Mouse (Mus musculus) limb, embryonic 10.5 days (tissue): Measurements from ENCODE around the gene Tcf3. TPM values are rescaled to one million over a fixed set of nuclear protein-coding genes. Genes with fewer than 3 reads are reported as not detected.

Experiments
- DNase-seq: peaks from one replicate; pipeline ENCODE4 v3.0.0-alpha.2; 2017; ENCODE audit warnings: low spot score
- H3K27ac ChIP-seq: fragments of 300-500 bp; sonication (generic); 2 replicates; pipeline ENCODE4 v1.5.1; 2016; ENCODE audit warnings: mild to moderate bottlenecking
- H3K27me3 ChIP-seq: fragments of 300-500 bp; sonication (generic); 2 replicates; pipeline ENCODE4 v1.6.1; 2016; ENCODE audit warnings: low read depth, mild to moderate bottlenecking; ENCODE audit not compliant: poor library complexity, severe bottlenecking
- H3K36me3 ChIP-seq: fragments of 300-500 bp; sonication (generic); 2 replicates; pipeline ENCODE4 v1.6.1; 2016; ENCODE audit warnings: mild to moderate bottlenecking, moderate library complexity
- H3K4me1 ChIP-seq: fragments of 300-500 bp; sonication (generic); 2 replicates; pipeline ENCODE4 v1.6.1; 2016
- H3K4me3 ChIP-seq: fragments of 300-500 bp; sonication (generic); 2 replicates; pipeline ENCODE4 v1.5.1; 2016; ENCODE audit warnings: mild to moderate bottlenecking, moderate library complexity
- H3K9me3 ChIP-seq: fragments of 300-500 bp; sonication (generic); replicated peaks from 2 replicates; pipeline ENCODE4 v1.6.1; 2016; ENCODE audit warnings: mild to moderate bottlenecking
- WGBS: fragments of 180-500 bp; shearing (Covaris S2); methylation state at CpG from one replicate; pipeline ENCODE4 v1.1.7; 2016; 5-methylcytosine and 5-hydroxymethylcytosine counted together
- polyA plus RNA-seq: library from polyadenylated mRNA; unstranded; fragments of >200 nt; fragmentation: Nextera tagmentation; extraction: Ambion mirVana; gene quantifications from 2 replicates; pipeline ENCODE4 v1.2.1, GENCODE M21; 2016

Gene Tcf3
- polyA plus RNA-seq, 1 experiment from 2014 or later, result 283 TPM

GRCm38 (mm10) chr10:80418311-80418710 is 15.1 kb downstream of the Tcf3 start:
- H3K4me3 ChIP-seq, result no peak overlapping the region
- H3K9me3 ChIP-seq, result no peaks in the 10 kb centered on the region
- no peak for DNase-seq
- peaks cover 100% of the 10 kb centered on the region for H3K36me3 ChIP-seq
- H3K27me3 ChIP-seq, result no peaks in the 10 kb centered on the region
- WGBS, result 86% methylated on average over 3 of the region's 3 CpGs
- H3K4me1 ChIP-seq, result no peaks in the 10 kb centered on the region
- H3K27ac ChIP-seq, result no peak overlapping the region

GRCm38 (mm10) chr10:80417841-80418240 is 15.6 kb downstream of the Tcf3 start:
- DNase-seq, result no peak
- Histone ChIP-seq H3K4me1 (no peaks in the 10 kb centered on the region), H3K9me3 (no peaks in the 10 kb centered on the region), H3K36me3 (peaks cover 100% of the 10 kb centered on the region), H3K27me3 (no peaks in the 10 kb centered on the region), H3K4me3 (no peak overlapping the region), H3K27ac (no peak overlapping the region)
- 96% methylated on average over 1 of the region's 1 CpGs for WGBS

GRCm38 (mm10) chr10:80417371-80417770 is 16.1 kb downstream of the Tcf3 start:
- no peak for DNase-seq
- Histone ChIP-seq H3K4me1 (no peaks in the 10 kb centered on the region), H3K9me3 (no peaks in the 10 kb centered on the region), H3K27ac (no peak overlapping the region), H3K4me3 (no peak overlapping the region), H3K27me3 (no peaks in the 10 kb centered on the region), H3K36me3 (peaks cover 100% of the 10 kb centered on the region)
- 94% methylated on average over 10 of the region's 10 CpGs for WGBS

- Histone ChIP-seq H3K27me3 (no peaks in the 10 kb centered on the region), H3K36me3 (peaks cover 100% of the 10 kb centered on the region), H3K4me1 (no peaks in the 10 kb centered on the region), H3K4me3 (peak overlapping the region; percentile 11; the same call in 1 of the 2 replicates), H3K27ac (no peak overlapping the region), H3K9me3 (no peaks in the 10 kb centered on the region)
- DNase-seq, result no peak
- WGBS, result 93% methylated on average over 7 of the region's 7 CpGs
These were observed 17.9 kb downstream of the Tcf3 start for GRCm38 (mm10) chr10:80415566-80415965.

- no peak for DNase-seq
- Histone ChIP-seq H3K27ac (no peak overlapping the region), H3K4me3 (no peak overlapping the region), H3K27me3 (no peaks in the 10 kb centered on the region), H3K9me3 (no peaks in the 10 kb centered on the region), H3K4me1 (peaks cover 2% of the 10 kb centered on the region), H3K36me3 (peaks cover 95% of the 10 kb centered on the region)
- WGBS, result 92% methylated on average over 44 of the region's 44 CpGs
These were observed 20.5 kb downstream of the Tcf3 start for GRCm38 (mm10) chr10:80412656-80413541.

- DNase-seq, result no peak
These were observed 25.5 kb downstream of the Tcf3 start for GRCm38 (mm10) chr10:80407924-80408323.

GRCm38 (mm10) chr10:80406684-80407501 is 26.6 kb downstream of the Tcf3 start, which contains the start of gene Uqcr11:
Gene Uqcr11, minus strand, starts transcription at chr10:80406830.
- peak within 1 kb of the TSS; percentile 73 for H3K27ac ChIP-seq
- H3K36me3 ChIP-seq, result peaks cover 66% of the 10 kb centered on the region
- peak within 1 kb of the TSS; percentile 85 for H3K4me3 ChIP-seq
- no peaks in the 10 kb centered on the region for H3K27me3 ChIP-seq
- peak; percentile 92 for DNase-seq
- H3K4me1 ChIP-seq, result peaks cover 24% of the 10 kb centered on the region
- H3K9me3 ChIP-seq, result no peaks in the 10 kb centered on the region
- WGBS, result 2% methylated on average over 27 of the region's 27 CpGs

More at GRCm38 (mm10) chr10:80407924-80408323, 25.5 kb downstream of the Tcf3 start:
- WGBS, result 52% methylated on average over 4 of the region's 4 CpGs
- Histone ChIP-seq H3K4me3 (peak overlapping the region; percentile 85; the same call in 1 of the 2 replicates), H3K27ac (0 out of 2 replicates have a peak overlapping the region, but pooled peaks have one; percentile 73), H3K36me3 (peaks cover 66% of the 10 kb centered on the region), H3K27me3 (no peaks in the 10 kb centered on the region), H3K9me3 (no peaks in the 10 kb centered on the region), H3K4me1 (peaks cover 24% of the 10 kb centered on the region)

DNA sequence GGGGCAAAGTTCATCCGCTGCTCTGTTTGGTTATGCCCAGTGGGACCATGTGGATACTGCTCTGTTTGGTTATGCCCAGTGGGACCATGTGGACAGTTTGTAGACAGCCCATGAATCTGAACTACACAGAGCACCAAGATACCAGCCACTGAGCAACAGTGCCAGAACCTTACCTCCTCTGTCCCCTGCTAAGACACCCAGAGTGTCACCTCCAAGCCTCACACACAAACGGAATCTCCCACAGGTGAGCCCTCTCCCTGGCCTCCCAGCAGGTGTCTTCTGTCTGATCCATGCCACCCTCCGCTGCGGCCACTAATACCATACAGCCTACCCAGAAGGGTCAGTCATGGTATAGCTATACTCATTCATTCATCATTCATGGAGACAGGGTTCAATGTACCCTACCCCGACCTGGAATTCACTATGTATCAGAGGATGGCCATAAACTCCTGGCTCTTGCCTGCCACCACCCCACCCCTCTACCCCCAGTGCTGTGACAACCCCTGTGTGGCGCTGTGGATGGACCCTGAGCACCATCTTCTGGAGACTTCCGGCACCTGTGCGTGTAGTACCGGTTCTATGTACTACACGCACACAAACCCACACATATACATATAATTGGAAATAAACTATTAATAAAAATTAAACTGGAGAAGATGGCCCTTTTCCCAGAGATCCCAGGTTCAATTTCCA is 27.8 kb downstream of the Tcf3 start:
- no peaks in the 10 kb centered on the region for H3K9me3 ChIP-seq
- H3K4me3 ChIP-seq, result peak overlapping the region; percentile 85
- WGBS, result 57% methylated on average over 10 of the region's 10 CpGs
- H3K36me3 ChIP-seq, result peaks cover 66% of the 10 kb centered on the region
- H3K4me1 ChIP-seq, result peaks cover 30% of the 10 kb centered on the region
- no peaks in the 10 kb centered on the region for H3K27me3 ChIP-seq
- no peak for DNase-seq
- peak overlapping the region; percentile 73; the same call in 1 of the 2 replicates for H3K27ac ChIP-seq

- 95% methylated on average over 4 of the region's 4 CpGs for WGBS
- Histone ChIP-seq H3K27ac (no peak overlapping the region), H3K4me3 (no peak overlapping the region), H3K9me3 (no peaks in the 10 kb centered on the region), H3K36me3 (peaks cover 47% of the 10 kb centered on the region), H3K4me1 (peaks cover 51% of the 10 kb centered on the region), H3K27me3 (no peaks in the 10 kb centered on the region)
- no peak for DNase-seq
These were observed 30.3 kb downstream of the Tcf3 start for GRCm38 (mm10) chr10:80403044-80403692.

- peak overlapping the region; percentile 100 for H3K27ac ChIP-seq
- H3K27me3 ChIP-seq, result no peaks in the 10 kb centered on the region
- H3K9me3 ChIP-seq, result no peaks in the 10 kb centered on the region
- WGBS, result 87% methylated on average over 4 of the region's 4 CpGs
- H3K36me3 ChIP-seq, result peaks cover 69% of the 10 kb centered on the region
- H3K4me1 ChIP-seq, result peaks cover 55% of the 10 kb centered on the region
- DNase-seq, result no peak
- H3K4me3 ChIP-seq, result peak overlapping the region; percentile 88
These were observed 32.7 kb downstream of the Tcf3 start for GRCm38 (mm10) chr10:80400704-80401161.

GRCm38 (mm10) chr10:80399973-80400703 is 33.3 kb downstream of the Tcf3 start:
- 17% methylated on average over 17 of the region's 17 CpGs for WGBS
- DNase-seq, result no peak
- Histone ChIP-seq H3K4me3 (peak overlapping the region; percentile 88), H3K27me3 (no peaks in the 10 kb centered on the region), H3K9me3 (no peaks in the 10 kb centered on the region), H3K4me1 (peaks cover 49% of the 10 kb centered on the region), H3K36me3 (peaks cover 75% of the 10 kb centered on the region), H3K27ac (peak overlapping the region; percentile 100)
